Mouse (Mus musculus) thymus, adult 18-20 months (tissue): ENCODE measurements around the gene Gstt2.
A peak's percentile ranks its signal among the peaks of the same experiment; 100 is the strongest.
"Not testable (repeated sequence)": the region's sequence is repeated elsewhere in the genome, so short reads cannot be mapped to it uniquely, and the experiment has no call there.

ENCODE experiments used
- DNase-seq, 2 experiments: peaks; one replicate each; pipeline ENCODE4 v3.0.0; 2022; ENCODE audit warnings: mixed read lengths in 2 of 2

The Gstt2 gene

DNA sequence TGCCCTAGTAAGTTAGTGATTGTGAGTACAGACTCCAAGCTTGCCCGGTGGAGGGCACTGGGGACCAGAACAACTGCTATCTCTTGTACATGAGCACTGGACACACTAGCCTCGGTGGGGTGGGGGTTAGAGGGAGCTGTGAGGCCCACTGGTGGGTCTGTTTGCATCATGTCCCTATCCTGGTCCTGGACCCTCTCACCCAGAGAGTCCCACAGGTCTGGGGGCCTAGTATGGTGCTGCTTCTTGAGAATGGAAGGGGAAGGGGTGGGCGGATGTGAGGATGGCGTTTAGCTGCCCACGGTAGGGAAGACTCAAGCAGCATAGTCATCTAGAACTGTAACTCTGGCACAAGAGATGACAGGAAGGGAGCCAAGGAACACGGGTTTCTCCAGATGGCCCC, 17.6 kb upstream of the Gstt2 start:
- no peak for DNase-seq

DNA sequence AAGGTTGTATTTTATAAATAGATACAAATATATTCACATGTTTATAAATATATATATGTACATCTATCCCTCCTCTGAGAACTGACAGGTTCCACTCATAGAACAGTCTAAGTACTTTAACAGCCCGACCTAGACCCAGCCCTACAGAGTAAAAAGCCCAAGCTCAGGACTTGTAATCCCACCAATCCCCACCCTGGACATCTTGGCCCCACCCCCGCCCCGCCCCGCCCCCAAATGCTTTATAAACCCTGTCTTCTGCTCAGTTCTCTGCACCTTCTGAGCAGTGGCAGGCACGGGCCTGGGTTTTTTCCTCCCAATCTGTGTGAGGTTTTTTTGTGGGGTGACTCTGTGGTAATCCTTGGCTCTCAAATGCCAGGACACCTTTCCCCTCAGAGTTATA, 16.9 kb upstream of the Gstt2 start:
- DNase-seq, result no peak

DNA sequence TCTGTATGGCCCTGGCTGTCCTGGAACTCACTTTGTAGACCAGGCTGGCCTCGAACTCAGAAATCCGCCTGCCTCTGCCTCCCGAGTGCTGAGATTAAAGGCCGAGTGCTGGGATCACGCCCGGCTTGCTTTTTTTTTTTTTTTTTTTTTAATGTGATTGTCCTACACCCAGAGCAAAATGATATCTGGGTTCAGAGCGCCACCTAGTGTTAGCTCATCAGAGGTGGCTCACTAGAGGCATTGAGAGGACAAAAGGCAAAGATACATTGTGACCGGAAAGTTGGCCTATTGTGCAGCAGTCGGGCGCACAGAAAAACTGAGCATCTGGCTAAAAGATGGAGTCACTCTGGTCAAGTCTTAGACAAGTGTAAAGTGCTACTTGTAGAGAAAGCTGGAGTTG, 16.2 kb upstream of the Gstt2 start:
- peak; percentile 43 to 61 for DNase-seq

DNA sequence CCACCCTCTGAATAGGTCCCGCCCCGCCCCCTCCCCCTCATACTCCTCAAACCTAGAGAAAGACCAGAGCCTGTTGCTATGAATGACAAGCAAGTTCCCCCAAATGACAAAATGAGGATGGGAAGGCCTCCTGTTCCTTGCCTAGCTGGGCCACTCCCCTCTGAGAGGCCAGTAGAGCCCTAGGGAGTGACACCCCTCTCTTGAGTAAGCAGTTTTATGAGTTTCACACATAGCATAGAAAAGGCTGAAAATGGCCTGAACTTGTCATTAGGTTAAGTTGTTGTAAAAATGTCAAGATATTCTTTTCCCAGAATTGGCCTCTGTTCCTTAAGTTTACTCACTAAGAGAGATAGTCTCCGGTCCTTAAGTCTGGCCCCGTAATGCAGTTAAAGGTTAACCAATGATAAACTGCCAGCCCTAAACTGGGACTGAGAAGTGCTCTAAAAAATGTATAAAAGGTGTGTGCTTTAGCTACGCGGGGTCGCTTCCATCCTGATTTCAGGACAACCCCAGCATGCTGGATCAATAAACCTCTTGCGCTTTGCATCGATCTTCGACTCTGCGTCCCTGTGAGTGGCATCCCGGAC, 15.4 kb upstream of the Gstt2 start:
- DNase-seq, result no peak

DNA sequence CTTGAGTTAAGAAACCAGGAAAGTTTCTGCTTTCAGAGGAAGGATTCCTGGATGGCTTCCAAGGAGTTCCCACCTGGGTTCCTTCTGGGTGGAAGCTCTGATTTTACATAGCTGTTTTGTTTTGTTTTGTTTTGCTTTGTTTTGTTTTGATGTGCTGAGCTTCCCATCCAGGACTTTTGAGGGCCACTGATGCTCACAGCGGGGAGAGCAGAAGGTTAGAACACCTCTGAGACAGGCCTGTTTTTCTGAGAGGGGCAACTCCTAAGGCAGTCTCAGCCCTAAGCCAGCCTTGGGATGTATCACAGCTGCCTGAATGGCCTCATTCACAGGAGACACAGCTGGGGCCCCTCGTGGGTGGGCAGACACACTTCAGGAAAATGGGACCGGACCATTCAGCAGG, 14.5 kb upstream of the Gstt2 start:
- no peak for DNase-seq

DNA sequence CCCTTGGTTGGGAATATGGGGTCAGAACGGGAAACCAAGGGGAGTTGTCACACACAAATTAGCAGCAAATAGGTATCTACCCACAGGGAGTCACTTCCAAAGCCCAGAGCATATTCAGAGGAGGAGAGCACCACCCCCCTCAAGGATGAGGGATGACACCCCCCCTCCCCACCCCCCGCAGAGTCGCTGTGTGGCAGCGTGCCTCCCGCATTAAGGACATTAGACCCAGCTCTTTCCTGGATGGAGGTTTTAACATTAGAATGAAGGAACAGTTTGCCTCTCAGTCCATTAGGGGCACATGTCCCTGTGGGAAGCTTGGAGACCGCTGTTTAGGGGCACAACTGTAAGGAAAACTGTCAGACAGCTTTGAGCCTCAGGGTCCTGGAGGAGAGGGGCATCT, 13.9 kb upstream of the Gstt2 start:
- DNase-seq, result no peak

DNA sequence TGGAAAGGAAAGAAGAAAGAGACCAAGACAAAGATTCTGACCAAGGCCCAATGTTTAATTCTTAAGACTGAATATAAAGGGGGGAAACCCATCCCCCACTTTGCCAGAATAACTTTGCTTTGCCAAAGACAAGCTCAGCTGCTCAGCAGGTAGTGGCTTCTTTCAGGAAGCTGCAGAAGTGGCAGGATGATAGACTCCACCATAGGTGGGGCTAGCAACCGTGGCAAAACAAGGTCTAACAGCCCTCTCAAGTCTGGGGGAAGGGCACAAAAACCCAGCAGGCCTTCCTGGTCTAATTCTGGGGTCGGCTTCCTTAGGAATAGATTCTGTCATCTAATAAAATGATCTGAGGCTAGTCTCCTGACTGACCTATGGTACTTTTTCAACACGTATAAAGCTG, 11.2 kb upstream of the Gstt2 start:
- no peak for DNase-seq

DNA sequence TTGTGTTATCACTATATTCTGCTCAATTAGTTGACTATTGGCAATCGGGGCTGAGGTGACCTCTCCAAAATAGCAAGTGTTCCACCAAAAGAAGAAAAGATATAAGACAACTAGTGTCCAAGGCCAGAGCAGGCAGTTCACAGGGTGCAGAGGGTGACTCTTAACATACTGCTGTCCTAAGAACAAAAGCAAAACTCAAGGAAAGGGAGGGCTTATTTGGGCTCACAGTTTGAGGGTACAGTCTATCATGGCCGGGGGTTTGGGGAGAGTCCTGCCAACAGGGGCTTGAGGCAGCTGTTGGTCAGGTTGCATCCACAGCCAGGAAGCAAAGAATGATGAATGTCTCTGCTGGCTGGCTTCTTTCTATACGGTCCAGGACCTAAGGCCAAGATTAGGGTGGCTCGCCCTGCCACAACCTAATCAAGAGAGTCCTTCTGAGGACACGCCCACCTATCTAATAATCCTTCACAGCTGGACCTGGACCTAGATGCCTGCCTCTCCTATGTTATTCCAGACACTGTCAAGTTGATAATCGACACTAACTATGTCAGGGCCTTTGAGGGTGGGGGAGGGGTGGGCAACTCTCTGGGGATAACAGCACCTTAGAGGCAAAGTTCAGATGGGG, 8.2 kb upstream of the Gstt2 start:
- DNase-seq, result no peak

DNA sequence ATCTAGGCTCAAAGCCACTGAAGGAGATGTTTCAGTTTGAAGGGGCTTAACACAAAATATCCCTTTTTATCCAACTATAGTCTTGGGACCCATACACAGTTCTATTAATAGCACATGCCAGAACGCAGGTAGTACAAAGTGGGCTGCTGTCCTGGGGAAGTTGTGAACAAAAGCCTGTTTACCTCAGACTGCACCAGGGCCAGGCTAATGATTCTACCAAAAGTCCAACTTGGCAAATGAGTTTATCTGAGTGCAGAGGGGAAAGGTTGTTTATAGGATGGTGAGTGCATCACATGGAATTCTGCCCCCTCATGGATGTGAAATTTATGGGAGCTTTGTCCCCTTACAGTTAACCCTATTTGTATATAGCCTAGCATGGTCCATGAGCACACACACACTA, 7.6 kb upstream of the Gstt2 start:
- DNase-seq, result no peak

DNA sequence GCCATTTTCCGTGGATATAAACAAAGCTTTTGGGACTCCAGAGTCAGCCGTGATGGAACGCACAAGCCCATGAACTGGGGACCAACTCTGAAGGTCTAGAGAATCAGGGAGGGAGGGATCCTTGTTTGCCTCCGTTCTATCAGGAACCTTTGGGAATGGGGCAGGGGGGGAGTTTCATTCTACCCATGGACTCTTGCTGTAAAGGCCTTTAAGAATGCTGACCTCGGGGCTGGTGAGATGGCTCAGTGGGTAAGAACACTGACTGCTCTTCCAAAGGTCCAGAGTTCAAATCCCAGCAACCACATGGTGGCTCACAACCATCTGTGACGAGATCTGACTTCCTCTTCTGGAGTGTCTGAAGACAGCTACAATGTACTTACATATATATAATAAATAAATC, 6.7 kb upstream of the Gstt2 start:
- DNase-seq, result not testable (repeated sequence)

DNA sequence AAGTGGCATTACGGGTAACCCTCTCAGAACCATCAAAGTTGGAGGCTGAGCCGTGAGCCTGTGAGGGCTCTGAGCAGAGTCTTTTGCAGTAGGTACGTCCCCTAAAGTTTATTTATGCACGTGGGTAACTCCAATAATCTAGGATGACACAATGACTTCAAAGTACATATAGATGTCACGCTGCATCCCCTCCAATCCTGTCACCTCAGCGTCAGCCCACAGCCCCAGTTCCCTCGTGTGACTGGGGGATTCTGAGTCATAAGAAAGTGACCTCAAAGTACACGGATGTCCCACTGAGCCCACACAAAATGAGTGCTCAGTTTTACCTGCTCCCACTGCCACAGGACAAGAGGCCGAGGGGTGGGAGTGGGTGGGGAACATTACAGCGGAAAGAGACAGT, 1.9 kb upstream of the Gstt2 start:
- no peak for DNase-seq

DNA sequence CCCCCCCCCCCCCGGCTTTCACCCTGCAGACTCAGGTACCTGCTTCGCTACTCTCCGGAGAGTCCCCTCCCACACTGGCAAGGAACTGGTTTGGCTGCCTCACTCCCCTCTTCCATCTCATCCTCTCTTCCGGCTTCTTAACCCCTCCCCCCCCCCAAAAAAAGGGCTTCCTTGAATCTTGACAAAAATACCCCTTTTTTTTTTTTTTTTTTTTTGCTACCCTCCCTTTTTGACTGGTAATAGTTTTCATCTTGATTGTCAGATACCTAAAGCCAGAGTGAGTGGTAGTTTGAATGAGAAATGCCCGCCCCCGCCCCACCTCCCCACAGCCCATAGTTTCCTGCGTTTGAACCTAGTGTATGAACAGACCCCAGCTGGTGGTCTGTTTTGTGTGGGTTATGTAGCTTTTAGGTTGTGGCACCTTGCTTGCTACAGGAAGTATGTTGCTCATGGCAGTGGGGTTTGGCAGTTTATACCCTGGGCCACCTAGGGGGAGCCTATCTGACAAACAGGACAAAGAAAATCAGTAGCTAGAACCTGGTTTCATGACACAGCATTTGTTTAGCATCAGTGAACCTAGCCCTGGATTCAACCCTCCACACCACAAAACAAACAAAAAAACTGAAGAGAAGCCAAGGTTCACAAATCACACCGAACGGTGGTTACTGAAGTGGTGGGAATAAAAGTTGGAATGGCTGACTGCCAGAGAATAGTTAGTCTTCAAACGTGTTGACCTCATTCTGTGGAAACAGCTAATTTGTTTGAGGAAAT, 1.3 kb downstream of the Gstt2 start:
- peak; percentile 62 to 85 for DNase-seq

DNA sequence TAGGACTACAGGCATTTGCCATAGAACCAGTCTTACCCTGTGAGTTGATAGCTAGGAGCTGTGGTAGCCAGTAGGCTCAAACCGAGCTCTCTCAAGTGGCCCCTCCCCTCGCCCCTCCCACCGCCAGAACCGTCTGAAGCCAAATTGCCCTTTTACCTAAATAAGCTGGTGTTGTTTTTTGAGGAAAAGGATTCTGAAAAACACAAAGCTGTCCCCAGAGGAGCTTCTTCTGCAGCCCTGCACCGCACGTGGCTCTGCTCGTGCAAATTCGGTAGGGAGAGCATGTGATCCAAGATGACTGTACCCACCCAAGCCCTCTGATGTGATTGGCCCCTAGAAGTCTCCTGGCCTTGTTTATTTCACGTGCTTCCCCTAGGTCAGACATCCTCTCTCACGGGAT, 1.9 kb downstream of the Gstt2 start:
- peak; percentile 59 to 60 for DNase-seq

DNA sequence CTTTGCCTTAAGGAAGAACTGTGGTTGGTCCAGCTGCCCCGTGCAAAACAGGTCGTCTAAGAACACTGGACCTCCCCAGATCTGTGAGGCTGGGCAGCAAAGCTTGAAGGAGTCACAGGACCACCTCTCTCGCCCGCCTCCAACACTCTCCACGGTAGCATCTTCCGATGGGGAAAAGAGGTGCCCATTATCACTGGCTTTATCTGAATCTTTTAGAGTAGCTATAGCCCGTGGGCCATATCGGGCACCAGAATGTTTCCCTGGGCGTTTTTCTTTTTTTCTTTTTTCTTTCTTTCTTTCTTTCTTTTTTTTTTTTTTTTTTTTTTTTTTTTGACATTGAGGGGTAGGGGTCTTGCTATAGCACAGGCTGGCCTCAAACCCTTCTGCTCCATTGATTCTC, 2.5 kb downstream of the Gstt2 start:
- DNase-seq, result peak in 1 of 2 experiments; percentile 16

DNA sequence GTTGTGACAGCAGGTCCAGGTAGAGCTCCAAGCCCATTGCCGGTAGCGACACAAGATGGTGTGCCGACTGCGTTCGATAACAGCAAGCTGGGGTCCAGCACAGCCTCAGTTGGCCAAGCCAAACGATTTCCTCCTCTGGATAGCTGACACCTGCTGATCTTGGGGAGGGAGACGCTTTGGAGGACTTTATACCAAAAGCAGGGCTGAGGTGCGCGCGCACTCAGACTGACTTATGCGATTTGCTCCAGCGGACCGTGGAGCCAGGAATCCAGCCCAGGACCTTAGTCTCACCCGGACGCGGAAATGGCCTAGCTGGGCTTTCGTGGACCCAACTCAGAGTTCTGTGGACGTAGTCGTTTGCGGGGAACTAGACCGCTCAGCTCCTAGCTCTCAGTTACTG, 3.0 kb downstream of the Gstt2 start:
- DNase-seq, result peak; percentile 62 to 71

DNA sequence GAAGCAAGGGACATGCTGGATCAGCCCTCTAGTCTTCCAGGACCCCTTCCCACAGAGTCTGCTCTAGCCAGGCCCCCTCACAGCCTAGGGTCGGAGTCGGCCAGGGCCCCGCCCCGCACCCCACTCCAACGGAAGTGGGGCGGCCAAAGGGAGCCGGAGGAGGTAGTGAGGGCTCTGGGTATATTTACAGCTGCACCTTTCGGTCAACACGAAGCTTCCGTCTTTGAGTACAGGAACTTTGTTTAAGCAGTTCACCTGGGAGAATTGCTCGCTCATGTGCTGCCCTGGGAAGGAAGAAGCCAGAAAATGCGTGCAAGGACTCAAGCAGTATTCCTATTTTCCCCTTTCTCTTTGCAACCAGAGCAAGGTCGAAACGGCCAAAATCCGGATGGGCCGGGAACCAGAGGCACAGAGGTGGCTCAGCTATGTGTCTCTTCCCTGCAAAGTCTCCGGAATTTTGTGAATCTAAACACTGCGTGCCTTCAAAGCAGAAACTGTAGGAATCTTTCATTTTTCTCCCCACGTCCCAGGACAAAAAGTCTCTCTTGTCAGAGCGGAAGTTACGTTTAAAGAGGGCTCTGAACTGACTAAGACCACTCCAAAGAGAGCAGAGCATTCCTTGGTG, 3.7 kb downstream of the Gstt2 start:
- DNase-seq, result peak; percentile 31 to 47

DNA sequence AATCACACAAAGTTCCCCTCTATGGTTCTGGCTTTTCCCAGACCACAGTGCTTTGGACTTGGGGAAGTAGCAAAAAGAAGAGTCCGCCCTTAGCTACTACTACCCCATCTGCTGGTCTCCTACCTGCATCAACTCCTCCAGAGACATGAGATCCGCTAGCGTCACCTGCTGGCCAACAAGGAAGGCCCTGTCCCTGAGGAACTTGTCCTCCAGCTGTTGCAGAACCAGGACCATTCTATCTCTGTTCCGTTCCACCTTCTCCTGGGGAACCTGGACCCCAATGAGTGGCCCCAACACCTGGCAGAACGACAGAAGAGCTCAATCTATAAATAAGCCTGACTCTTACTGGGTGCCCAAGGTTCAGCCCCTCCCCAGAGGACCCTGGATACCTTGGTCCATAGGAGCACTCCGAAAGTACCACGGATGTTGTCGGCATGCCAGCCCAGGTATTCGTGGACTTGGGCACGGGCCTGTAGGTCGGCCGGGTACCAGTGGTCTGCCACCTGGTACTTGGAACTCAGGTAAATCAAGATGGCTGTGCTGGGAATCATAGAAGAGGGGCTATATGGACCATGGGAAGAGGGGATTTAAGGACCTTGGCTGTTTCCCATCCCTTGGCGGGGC, 4.8 kb downstream of the Gstt2 start:
- DNase-seq, result peak; percentile 50 to 61

DNA sequence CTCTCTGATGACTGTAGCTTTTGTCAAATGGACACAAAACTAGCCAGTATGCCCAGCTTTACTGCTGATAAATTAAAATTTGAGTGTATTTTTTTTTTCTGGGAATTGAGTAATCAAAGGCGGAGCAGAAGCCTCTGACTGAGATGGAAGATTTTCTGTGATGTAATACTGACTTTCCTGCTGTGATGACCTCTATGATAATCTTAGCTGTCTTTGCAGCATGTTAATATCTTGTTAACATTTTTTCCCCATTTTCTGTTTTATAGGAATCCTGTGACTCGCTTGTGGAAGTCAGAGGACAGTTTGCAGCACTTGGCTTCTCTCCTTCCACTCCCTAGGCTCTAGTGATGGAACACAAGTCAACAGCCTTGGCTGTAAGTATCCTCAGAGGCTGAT, 7.0 kb downstream of the Gstt2 start:
- DNase-seq, result no peak

DNA sequence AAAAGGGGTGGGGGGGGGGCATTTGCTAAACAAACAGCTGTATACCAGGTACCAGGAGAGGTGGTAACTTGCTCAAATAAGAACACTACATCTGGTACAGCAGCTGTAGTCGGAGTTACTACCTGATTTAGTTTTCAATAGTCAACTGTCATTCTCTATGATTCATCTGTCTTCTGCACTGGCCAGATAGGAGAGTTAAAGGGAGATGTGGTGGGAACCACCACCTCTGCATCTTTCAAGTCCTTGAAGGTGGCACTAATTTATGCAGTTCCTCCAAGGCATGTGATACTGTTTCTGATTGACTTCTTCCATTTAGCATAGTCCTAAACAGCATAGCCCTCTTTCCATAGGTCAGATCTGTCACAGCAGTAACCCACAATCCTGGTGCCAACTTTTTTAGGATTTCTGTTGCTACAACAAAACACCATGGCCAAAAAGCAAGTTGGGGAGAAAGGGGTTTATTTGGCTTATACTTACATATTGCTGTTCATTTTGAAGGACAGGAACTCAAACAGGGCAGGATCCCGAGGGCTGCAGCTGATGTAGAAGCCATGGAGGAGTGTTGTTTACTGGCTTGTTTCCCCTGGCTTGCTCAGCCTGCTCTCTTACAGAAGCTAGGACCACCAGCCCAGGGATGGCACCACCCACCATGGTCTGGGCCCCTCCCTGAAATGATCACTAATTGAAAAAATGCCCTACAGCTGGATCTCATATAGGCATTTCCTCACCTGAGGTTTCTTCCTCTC, 7.5 kb downstream of the Gstt2 start:
- no peak for DNase-seq

DNA sequence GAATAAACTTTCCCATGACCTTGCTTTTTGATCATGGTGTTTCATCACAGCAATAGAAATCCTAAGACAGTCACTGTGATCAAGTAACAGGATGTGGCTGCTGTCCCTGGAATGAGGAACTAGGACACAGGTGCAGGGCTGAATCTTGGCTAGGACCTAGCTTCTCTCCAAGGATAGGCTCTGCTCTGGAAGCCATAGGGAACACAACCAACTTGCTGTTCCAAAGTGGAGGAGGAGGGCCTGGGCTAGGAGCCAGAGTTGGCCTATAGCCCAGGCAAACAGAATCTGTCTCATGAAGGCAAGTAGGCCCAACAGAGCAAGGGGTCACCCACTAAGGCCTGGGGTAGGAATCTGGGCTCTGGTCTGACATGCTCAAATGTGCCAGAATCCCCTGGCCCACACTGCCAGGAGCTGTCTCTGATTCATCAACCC, 8.7 kb downstream of the Gstt2 start:
- no peak for DNase-seq

DNA sequence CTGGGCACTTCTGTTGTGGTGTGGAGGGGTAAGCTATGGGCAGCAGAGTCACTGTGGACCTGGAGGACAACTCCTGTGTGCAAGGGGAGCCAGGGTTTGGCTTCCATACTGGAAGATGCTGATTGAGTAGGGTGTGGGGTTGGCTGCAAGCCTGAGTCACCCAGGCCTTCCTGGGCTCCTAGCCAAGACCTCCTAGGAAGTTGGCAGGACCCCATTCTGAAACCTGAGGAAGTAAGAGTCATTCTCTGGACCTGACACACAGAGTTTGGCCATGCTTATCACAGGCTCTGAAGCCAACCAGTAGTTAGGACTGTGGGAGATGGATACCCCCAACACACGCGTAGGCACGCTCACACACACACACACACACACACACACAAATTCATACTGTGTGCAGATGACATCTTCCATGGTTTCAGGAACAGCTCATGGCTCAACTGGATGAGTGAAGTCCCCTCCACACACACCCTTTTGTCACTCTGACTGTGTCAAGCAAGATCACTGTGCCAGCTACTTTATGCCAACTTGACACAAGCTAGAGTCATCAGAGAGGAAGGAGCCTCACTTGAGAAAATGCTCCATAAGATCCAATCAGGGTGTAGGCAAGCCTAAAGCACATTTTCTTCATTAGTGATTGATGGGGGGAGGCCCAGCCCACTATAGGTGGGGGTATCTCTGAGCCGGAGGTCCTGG, 9.4 kb downstream of the Gstt2 start:
- no peak for DNase-seq

DNA sequence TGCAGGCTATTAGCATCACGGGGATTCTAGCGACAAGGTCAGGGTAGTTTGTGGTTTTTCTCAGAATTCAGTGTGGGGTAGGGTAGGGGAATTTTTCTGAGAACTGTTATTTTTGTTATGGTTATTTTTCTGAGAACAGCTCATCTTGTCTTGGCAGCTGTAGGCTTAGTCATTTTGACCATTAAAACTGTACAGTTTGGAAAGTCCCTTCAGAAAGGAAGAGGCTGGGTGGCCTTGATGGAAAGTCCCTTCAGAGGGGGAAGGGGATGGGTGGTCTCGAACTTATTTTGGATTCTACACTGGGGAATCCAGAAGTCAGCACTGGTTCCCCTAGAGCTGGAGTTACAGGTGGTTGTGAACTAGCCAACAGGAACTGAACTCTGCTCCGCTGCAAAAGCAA, 12.7 kb downstream of the Gstt2 start:
- no peak for DNase-seq
